Mouse (Mus musculus) common myeloid progenitor, adult 5-6 weeks (primary cell): Measurements from ENCODE around the gene Mtrex. TPM values are rescaled to one million over a fixed set of nuclear protein-coding genes. Genes with fewer than 3 reads are reported as not detected.

ENCODE experiments used
- ATAC-seq: replicated peaks from 2 replicates; pipeline ENCODE4 v1.8.0; 2016; ENCODE audit warnings: low read depth, mild to moderate bottlenecking, moderate TSS enrichment, inconsistent platforms; ENCODE audit not compliant: poor library complexity, severe bottlenecking
- total RNA-seq: library from RNA; stranded (forward); fragments of 200-1000, 187-1606 nt; gene quantifications from 2 replicates; pipeline ENCODE4 v1.2.3, GENCODE M21; 2017

Gene Mtrex
- total RNA-seq, 1 experiment from 2014 or later: 101 TPM

DNA sequence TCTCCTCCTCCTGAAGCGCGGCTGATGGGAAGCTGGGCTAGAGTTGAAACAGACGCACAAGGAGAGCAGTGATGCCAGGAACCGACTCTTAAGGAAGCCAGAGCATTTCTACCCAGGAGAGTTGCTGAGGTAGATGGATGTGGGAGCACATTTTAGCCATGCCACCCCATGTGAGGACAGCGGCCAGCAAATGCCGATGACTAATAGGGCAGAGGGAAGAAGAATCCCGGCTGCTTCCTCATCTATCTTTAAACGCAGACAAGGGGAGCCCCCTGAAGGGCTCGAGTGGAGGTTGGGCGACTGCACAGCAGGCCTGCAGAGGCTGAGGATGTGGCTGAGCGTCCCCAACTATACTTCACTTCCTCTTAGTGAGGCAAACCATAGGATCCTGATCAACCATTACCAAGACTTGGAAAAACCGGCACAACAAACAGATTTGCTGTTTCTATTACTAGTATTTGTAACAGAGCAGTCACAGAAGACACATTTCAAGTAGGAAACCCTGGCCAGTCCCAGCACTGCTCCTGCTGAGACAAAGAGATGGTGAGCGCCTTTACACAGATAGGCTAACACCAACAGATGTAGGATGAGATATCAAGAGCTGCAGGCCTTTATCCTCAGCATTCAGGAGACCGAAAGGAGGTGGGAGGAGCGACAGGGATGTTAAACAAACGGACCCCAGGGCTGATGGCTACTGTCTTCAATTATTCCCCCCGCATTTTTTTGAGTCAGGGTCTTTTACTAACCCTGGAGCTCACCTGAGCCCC, 55.5 kb downstream of the Mtrex start:
- peak; percentile 62 for ATAC-seq

DNA sequence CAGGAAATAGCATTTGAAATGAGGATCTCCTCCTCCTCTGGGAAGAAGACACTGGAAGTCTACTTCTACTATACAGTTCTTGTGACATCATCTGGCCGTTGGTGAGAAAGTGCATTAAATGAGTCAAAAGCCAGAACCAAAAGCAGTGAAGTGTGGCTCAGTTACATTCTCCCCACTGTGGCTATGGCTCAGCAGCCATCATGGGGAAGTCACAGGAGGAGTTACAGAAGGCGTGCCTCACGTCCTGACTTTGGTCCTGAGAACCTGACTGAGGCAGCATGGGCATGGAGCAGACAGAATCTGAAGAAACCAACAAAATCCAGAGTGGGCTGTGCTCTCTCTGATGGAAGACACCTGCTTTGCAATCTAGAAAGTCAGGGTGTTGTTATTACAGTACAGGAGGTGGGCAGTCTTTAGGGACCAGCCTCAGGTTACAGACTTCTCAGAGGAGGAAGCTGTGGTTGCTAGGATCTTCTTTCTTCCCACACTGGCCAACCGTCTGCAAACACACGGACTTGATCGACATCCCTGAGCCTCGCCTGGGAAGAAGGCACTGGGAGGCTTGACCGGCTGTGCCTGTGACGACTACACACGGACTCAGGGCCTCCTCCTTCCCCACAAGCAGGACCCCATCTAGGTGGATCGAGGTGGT, 57.0 kb downstream of the Mtrex start:
- ATAC-seq: no peak

DNA sequence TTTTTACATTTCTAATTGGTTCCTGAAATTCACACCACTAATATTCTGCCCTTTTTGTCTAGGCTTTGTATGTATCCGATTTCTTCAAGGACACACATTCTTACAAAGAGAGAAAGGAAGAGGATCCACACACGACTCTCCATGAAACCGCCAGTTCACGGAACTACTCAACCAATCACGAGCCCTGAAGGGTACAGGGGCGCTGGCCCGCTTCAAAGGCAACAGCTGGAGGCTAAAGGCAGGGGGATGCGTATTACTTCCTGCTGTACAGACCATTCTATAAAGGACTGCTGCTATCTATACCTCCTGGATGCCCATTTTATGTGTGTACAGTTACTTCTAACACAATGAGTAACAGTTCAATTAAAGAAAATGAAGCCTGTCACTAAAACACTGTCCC, 59.8 kb downstream of the Mtrex start:
- no peak for ATAC-seq

DNA sequence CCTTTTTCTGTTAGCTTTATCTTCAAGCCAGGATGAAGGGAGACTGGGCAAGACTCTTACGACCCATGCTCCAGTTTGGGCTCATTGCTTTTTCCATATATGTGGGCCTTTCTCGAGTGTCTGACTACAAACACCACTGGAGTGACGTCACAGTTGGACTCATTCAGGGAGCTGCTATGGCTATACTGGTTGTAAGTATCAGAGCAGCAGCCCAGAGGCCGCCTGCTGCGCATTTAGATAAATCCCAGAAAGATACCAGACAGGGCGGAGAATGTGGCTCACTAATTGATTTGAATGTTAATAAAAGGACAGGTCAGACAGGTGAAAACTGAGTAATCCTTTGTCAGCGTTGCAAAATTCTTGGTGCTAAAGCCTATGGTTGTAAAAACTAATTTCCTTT, 60.4 kb downstream of the Mtrex start:
- no peak for ATAC-seq

GRCm38 (mm10) chr13:112862978-112863677, 64.1 kb downstream of the Mtrex start:
- ATAC-seq: no peak

GRCm38 (mm10) chr13:112862342-112862741, 64.9 kb downstream of the Mtrex start:
- no peak for ATAC-seq

DNA sequence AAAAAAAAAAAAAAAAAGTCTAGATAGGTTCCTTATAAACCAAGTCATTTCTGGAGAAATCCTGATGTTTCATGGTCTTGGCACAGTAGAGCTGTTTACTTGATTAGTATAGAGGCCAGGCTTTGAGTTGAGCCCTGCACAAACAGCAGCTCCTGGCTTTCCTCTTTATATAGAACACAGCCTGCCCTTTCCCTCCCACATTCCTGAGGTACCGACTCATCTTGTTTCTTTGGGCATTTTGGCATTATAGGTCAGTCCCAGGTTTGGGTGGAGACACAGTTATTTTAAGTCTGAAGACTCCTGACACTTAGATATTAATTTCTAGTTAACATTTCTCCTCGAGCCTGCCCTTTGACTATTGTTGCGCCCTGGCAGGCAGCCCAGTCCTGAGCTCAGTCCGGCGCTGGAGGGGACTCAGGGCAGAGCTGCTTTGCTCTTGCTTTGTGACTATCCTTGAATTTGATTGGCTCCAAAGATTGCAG, 65.3 kb downstream of the Mtrex start:
- ATAC-seq: no peak

DNA sequence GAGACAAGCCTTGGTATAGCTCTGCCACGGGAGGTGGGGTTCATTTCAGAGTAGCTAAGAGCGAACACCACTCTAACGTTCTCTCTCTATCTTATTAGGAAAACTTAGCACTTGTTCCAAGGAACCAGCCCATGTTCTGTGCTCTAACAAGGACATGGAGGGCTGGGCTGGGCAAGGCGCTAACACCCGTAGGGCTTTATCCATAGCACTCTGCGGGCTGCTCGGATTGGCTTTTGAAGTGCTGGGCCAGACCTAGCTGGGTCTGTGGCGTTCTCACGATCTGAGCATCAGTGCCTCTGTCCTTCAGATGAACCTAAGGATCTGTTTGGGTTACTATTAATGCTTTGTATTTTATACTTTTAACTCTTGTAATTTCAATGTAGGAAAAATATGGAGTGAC, 66.3 kb downstream of the Mtrex start:
- no peak for ATAC-seq

GRCm38 (mm10) chr13:112860370-112860769, 66.8 kb downstream of the Mtrex start:
- no peak for ATAC-seq

GRCm38 (mm10) chr13:112859574-112860134, 67.5 kb downstream of the Mtrex start:
- no peak for ATAC-seq

- no peak for ATAC-seq
Observed at GRCm38 (mm10) chr13:112857921-112858320, 69.3 kb downstream of the Mtrex start.

DNA sequence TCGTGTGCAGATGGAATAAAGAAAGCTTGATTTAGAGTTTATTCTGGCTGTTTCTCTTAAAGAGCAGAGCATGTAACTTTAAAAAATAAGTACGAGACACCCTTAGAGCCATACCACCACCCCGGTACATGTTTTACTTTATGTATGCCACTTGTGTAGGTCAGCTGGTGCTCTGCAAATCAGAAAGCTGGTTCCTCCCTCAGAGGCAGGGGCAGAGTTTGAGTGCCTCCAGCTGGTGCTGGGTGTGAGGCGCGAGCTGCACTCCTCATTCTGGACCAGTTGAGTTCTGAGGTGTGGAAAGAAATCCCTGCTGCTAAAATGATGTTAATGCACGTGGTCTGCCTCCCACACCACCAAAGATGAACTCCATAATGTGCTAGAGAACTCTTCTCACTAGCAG, 72.8 kb downstream of the Mtrex start:
- no peak for ATAC-seq

GRCm38 (mm10) chr13:112853710-112854316, 73.4 kb downstream of the Mtrex start:
- no peak for ATAC-seq

DNA sequence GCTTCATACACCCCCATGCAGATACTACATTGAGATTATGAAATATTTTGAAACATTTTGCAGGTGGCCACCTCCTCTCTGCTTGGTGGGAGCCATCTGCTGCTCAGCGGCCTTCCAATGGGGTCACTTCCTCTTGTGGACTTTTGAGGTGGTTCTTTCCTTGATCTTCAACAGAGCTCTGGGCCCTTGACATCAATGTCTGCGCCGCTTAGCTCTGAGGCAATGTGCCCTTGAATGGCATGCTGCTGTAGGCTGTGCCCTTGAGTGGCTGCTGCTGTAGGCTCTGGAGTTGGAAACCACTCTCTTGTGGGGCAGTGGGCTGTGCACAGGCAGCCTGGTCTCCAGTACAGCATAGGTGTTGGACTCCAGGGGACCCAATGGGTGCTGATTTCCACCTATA, 81.3 kb downstream of the Mtrex start:
- no peak for ATAC-seq

GRCm38 (mm10) chr13:112840241-112841087, 86.7 kb downstream of the Mtrex start:
- ATAC-seq: no peak

DNA sequence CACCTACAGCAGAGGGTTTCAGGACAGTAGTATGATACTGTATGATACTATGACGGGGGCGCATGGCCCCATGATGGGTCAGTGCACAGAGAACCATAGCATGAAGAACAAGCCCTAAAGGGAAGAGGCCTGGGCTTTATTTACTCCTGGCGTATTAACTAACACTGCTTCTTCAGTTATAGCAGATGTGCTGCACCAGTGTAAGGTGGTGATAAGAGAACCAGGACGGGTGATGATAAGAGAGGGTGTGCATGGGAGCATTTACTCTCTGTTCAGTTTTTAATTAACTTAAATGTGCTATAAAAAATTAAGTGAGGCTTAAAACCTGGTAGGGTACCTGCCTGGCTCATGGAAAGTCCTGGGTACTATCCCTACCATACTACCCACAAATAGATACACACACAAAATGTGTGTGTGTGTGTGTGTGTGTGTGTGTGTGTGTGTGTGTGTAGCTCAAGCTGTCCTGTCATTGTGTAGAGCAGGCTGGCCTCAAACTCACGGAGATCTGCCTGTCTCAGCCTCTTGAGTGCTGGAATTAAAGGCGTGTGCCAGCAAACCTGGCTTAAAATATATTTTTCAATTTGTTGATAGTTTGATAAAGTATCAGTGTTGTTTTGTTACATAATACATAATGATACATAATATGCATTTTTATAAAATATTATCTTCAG, 88.5 kb downstream of the Mtrex start:
- peak; percentile 81 for ATAC-seq

DNA sequence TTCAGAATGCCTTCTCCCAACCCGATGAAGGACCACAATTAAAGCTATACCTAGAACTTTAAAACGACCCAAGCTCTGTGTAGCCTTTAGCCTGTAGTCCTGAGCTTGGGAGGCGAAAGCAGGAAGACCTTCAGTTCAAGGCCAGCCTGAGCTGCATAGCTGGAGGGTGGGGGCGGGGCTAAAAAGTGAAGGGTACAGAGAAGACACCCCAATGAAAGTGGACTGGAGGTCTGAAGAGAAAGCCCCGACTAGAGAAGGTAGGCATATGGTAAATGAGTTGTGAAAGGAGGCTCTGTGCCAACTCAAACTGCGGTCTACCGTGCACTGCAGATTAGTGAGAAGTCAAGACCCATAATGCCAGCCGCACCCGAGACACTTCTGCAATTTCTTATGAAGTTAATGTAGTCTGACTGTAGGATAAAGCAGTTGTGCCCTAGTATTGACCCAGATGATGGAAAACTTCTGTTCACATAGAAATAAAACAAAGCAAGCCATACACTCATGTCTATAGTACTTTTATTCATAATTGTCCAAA, 89.5 kb downstream of the Mtrex start:
- ATAC-seq: no peak; the same call in 1 of the 2 replicates

DNA sequence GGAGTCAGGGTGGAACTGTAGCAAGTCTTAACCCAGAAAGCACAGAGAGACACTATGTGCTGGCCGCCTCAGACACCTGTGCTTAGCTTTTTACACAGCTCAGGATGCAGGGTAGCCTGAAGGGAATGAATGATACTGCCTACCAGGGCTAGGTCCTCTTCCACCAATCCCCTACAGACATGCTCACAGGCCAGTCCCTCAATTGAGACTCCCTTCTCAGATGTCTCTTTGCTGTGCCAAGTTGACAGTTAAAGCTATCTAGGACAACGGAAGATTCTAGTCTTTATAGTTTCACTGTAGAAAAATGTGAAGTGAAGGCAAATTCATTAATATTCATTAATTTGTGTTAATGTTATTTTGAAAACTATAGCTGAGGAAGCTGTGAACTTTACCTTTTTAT, 90.2 kb downstream of the Mtrex start:
- ATAC-seq: no peak

DNA sequence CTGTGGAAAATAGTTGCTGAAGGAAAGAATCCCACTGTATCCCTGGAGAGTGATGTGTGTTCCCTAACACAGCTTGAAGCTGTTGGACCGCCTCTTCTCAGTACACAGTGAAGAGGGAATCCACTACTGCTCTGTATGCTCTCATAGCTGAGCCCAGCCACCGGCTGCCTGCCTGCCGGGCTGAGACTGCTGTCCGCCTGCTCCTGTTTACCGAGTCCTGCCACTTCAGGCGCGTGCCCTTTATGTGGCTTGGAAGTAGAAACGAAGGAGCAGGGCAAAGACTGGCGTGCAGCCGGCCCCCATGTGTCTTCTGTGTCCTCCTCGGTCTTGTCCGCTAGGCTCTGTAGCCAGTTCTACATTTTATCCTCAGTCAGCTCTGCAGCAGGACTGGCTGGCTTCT, 92.1 kb downstream of the Mtrex start:
- ATAC-seq: no peak
